Mouse (Mus musculus): ENCODE measurements around the gene Vash2.

GRCm38 (mm10) chr1:190974191-190974590 is 4.9 kb downstream of the Vash2 start:
- TF ChIP-seq TAL1 (IDR thresholded peaks at IDR 0.05; ENCODE audit: low read length) (no peak), GATA1 (IDR thresholded peaks at IDR 0.05; ENCODE audit: low read length) (no peak)

All from erythroblast, embryonic 14.5 days (primary cell).